Mouse (Mus musculus) layer of hippocampus, postnatal 14 days (tissue): Measurements from ENCODE around the gene Chn2. TPM values are rescaled to one million over a fixed set of nuclear protein-coding genes. Genes with fewer than 3 reads are reported as not detected.

Experiments
- DNase-seq, 2 experiments: peaks; one replicate each; pipeline ENCODE4 v3.0.0; 2021 to 2022; ENCODE audit warnings: low spot score in 2 of 2, mixed read lengths in 1 of 2
- total RNA-seq, 2 experiments: library from RNA; stranded (reverse); gene quantifications; 2 replicates each; pipeline ENCODE4 v1.2.3; 2021

Chn2 gene
- total RNA-seq, 2 experiments from 2014 or later = 28.5 to 33.4 TPM

DNA sequence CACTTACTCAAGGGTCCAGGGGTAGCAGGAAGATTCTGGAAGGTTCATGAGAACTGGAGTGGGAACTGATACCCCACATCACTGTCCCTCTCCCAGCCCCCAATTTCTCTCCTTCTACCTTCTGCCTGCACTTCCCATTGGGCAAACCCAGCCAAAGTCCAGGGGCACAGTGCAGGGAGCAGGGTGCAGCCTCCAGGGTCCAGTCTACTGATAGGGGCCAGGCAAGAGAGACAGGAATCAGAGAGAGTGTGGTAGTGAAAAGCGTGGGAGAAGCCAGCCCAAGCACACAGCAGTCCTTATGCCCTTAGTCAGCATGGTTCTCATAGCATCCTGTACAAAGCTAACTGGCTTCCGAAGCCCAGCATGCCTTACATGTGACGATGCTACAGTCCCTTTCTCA, 187.7 kb downstream of the Chn2 start:
- DNase-seq = no peak

GRCm38 (mm10) chr6:54228421-54228820, 189.1 kb downstream of the Chn2 start:
- no peak for DNase-seq

- DNase-seq = peak; percentile 35 to 63
Measured at GRCm38 (mm10) chr6:54228874-54229273, 189.5 kb downstream of the Chn2 start.

DNA sequence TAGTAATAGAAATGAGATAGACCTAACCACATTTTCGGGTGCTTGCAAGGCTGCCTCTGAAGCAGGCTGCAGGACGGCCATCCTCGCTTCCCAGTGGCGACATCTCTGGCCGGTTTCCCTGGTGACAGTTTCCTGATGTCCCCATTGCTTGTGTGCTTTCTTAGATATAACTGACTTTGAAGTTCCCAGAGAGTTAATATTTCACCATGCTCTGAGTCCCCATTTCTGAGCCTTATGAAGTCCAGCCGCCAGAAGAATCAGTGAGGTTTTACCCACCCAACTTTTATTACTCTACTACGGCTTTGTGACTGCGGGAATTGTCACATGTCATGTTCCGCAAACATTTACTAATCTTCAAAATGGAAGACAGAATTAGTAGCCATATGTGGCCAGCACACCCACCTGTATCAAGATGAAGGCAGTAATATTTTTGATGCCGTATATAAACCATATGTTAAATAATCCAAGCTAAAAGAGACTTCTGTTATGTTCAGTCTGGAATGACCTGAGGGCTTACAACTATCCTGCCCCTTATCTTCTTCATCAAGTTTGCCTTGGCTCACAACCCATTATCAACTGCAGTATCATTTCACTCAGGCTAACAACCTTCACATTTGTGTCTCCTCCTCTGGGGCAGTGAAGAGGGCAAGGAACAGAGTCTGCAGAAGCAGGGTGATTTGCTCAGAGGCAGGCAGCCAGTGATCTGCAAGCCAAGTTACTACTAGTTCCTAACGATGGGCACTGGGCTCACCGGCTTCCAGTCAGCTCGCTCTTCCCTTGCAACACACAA, 192.6 kb downstream of the Chn2 start:
- no peak for DNase-seq

DNA sequence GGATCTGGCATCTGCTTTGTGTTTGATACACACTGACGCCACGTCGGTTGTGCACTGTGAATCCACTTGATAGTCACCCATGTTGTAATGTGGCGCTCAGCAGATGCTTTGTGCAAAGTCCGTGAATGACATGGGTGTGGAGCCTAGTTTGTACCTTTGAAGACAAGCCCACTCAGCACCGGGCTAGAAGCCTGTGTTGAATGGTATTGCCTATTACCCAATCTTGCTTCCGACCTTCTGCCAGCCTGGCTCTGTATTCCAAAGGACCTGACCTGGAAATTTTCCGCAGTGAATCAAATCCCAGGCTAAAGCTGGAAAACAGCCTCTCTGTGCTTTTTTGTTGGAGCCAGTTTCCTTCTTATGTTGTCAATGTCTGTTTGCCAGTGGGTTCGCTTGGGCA, 197.1 kb downstream of the Chn2 start:
- DNase-seq = no peak

GRCm38 (mm10) chr6:54241761-54242160, 202.4 kb downstream of the Chn2 start:
- no peak for DNase-seq

GRCm38 (mm10) chr6:54242286-54242685, 202.9 kb downstream of the Chn2 start:
- peak; percentile 36 to 37 for DNase-seq

- DNase-seq = no peak
Measured at GRCm38 (mm10) chr6:54248354-54249252, 209.2 kb downstream of the Chn2 start.

GRCm38 (mm10) chr6:54251401-54252191, 212.2 kb downstream of the Chn2 start:
- DNase-seq = no peak

DNA sequence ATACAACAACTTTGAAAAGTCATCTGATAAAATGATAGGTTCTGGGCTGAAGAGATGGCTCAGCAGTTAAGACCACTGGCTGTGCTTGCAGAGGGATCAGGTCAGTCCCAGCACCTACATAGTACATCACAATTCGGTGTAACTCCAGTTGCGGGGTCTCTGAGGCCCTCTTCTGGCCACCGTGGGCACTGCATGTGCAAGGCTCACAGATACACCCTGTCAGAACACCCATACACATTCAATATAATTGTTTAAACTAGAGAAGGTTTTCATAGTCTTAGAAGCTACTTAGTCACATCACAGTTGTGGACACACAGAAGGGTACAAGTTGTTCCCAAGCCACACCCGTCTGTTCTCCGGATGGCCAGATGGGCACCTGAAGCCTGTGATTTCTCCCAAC, 213.9 kb downstream of the Chn2 start:
- DNase-seq = no peak

DNA sequence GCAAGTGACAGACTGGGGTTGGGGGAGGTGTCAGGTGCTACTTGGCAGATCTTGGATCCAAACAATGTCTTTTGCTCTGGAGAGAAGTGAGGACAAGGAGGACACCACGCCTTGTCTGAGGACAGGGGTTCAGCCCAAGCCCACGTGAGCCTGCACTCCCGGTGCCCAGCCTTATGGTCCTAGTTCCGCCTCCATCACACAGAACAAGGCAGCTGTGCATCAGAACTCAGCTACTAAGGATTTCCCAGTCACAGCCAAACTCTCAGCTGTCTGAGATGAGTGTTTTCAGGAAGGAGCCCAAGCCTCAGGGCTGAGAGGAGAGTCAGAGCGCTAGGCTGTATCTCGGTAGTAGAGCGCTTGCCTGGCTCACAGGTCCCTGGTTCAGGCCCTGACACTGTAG, 214.5 kb downstream of the Chn2 start:
- DNase-seq = no peak

- DNase-seq = no peak
Measured at GRCm38 (mm10) chr6:54254759-54255158, 215.4 kb downstream of the Chn2 start.

- DNase-seq = no peak
Measured at GRCm38 (mm10) chr6:54255321-54255720, 216.0 kb downstream of the Chn2 start.

DNA sequence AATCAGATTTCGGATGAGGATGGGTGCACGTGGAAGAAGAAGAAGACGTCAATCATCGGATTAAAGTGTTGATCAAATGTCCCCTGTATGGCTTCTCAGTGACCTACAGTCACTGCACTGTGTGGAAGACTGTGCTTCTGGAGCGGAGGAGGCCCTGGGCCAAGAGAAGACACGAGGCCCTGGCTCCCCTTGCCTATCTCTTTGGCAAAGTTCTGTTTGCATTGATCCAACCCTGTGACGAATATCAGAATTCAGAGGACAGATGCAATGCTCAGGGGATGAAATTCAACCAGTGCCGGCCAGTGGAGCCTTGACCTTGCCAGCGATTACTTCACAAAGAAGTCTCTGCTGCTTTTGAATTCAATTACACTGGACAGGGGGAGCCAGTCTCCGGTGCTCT, 217.0 kb downstream of the Chn2 start:
- DNase-seq = no peak

DNA sequence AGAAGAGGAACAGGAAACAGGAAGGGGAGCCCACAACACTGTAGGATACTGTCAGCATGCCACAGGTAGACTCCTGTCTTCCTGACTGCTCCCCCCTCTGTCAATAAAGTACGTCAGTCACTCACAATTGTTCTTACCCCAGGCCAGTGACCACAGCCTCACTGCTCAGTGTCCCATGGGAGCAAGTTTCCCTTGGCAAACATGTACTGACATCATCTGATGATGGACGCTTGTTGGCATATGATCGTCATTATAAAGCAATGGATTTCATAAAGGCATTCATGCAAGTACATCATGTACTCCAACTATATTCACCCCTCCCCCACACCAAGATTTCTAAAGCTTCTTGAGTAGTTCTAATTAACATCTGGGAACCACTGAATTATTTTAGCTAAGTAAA, 218.2 kb downstream of the Chn2 start:
- DNase-seq = no peak

- no peak for DNase-seq
Measured at GRCm38 (mm10) chr6:54258462-54258861, 219.1 kb downstream of the Chn2 start.

DNA sequence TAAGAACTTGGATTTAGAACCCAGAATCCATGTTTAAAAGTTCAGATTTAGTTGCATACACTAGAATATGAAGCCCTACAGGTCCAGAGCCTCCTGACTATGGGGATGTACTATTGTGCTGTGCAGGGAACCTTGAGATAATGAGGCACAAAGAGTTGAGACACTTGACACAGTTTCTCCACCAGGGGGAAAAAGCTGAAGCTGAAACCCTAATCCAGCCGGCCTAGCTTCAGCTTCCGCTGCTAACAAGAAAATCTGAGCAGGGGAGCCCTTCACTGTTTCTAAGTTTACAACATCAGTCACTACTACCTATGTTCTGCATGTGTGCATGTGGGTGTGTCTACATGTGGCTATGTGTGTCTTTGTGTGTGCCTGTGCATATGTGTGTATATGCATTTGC, 223.4 kb downstream of the Chn2 start:
- DNase-seq = no peak

DNA sequence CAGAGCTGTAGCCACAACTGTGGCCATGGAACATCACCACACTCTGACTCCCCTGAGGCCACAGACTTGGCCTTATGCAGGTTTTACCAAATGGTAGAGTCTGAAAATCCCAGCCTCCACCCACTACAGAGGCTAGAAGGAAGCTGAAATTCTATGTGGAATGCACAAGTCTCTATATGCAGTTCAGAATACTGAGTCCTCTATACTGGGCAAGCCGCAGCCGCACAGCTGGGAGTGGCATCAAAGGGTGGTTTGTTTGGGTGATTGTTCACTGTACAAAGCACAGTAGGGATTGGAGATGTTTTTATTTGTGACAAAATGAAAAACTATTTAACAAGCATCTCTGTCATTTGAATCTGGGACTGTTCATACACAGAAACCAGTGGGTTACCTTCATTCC, 224.5 kb downstream of the Chn2 start:
- DNase-seq = no peak

DNA sequence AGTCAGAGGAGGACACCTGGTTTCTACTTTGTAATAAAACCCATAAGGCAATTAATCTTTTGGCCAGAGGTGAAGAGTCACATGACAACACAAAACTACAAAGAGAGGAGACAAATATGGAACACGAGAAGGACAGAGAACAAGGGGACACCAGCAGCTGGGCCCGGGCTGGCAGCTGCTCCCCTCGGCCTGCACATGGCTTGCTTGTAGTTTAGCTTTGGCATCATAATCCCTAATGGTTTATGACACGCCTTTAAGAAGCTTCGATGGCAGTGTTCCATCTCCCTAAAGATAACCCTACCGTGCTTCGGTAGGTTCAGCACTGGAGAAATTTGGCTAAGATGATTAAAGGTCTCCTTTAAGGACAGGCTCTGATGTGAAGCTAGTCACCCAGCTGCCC, 225.2 kb downstream of the Chn2 start:
- DNase-seq = no peak

DNA sequence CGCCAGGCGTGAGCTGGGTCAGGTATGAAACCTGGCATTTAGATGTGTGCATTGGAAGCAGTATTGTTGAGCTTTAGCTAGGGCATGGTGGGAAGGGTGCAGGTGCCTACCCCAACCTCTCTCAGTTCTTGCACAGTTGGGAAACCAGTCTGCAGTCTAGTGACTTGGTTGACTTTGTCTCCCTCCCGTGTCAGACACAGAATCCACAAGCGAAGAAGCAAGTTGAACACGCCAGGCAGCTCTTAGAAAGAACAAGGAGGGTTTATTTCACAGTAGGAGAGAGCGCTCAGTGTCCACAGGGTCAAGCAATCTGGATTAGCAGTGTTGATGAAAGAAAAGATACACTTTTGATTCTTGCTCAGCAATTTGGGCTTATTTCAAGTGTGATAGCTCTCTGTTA, 226.0 kb downstream of the Chn2 start:
- no peak for DNase-seq

DNA sequence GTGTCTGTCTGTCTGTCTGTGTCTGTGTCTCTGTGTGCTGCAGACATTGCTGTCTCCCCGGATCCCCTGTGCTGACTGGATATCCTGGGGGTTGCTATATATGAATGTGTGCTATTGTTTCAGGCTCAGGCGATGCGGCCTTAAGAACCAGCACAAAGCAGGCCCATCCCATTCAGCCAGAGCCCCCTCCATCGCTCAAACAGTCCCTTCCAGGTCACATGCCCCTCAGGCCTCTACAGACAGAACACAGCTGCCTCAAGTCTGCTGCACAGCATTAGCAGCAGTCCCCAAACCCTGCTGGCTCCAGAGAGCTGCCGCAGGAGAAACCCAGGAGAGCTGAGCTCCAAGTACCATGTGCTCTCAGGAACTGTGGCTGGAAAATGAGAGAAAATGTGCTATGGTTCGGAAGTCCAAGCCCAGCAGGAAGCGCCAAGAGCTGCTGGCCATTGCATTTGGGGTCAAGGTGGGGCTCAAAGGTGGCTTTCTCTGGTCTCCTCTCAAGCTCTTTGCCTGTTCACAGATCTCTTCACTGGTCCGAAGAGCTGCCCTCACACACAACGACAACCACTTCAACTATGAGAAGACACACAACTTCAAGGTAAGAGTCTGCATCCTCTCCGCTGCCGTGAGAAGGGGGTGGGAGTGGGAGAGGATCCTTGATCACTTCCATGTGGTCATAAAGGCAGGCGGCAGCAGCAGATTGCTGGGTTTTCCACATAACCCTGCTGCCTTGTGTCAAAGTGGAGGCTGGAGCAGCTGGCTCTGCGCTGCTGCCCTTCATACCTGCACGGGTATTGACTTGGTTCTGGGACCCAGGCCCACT, 233.4 kb downstream of the Chn2 start:
- no peak for DNase-seq
